Mouse (Mus musculus) neural tube, embryonic 11.5 days (tissue): ENCODE results near the gene Capns1. TPM values are rescaled to one million over a fixed set of nuclear protein-coding genes. Genes with fewer than 3 reads are reported as not detected.
A peak's percentile ranks its signal among the peaks of the same experiment; 100 is the strongest.

Experiments
- ATAC-seq: fragments of 200-750 bp; cut with Nextera tagmentation; 2 replicates; pipeline ENCODE4 v1.8.0; 2017; ENCODE audit warnings: moderate number of reproducible peaks, mild to moderate bottlenecking, moderate TSS enrichment, moderate library complexity; ENCODE audit not compliant: insufficient read depth, low FRiP score, low TSS enrichment
- DNase-seq: peaks from one replicate; pipeline ENCODE4 v3.0.0-alpha.2; 2015; ENCODE audit warnings: low spot score
- H3K27ac ChIP-seq: fragments of 300-500 bp; sonication (generic); 2 replicates; pipeline ENCODE4 v1.5.1; 2014; ENCODE audit warnings: low read depth, mild to moderate bottlenecking, low read length
- H3K27me3 ChIP-seq: fragments of 300-500 bp; sonication (generic); 2 replicates; pipeline ENCODE4 v1.6.1; 2014; ENCODE audit warnings: mild to moderate bottlenecking, low read length, mixed read lengths; ENCODE audit not compliant: control insufficient read depth, insufficient read depth
- H3K36me3 ChIP-seq: fragments of 300-500 bp; sonication (generic); 2 replicates; pipeline ENCODE4 v1.6.1; 2014; ENCODE audit warnings: mild to moderate bottlenecking, low read length, moderate library complexity, mixed read lengths; ENCODE audit not compliant: control insufficient read depth, insufficient read depth
- H3K4me1 ChIP-seq: fragments of 300-500 bp; sonication (generic); 2 replicates; pipeline ENCODE4 v1.6.1; 2014; ENCODE audit warnings: low read length, mixed read lengths; ENCODE audit not compliant: control insufficient read depth, insufficient read depth
- H3K4me2 ChIP-seq: fragments of 300-500 bp; sonication (generic); 2 replicates; pipeline ENCODE4 v1.6.1; 2014; ENCODE audit warnings: low read depth, mild to moderate bottlenecking, moderate library complexity
- H3K4me3 ChIP-seq: fragments of 300-500 bp; sonication (generic); 2 replicates; pipeline ENCODE4 v1.5.1; 2014; ENCODE audit warnings: low read depth, low read length
- H3K9ac ChIP-seq: fragments of 300-500 bp; sonication (generic); 2 replicates; pipeline ENCODE4 v1.6.1; 2014; ENCODE audit warnings: mild to moderate bottlenecking, low read length
- H3K9me3 ChIP-seq: fragments of 300-500 bp; sonication (generic); 2 replicates; pipeline ENCODE4 v1.6.1; 2016; ENCODE audit warnings: low read length; ENCODE audit not compliant: control insufficient read depth
- WGBS: fragments of 180-500 bp; shearing (Covaris S2); extraction: QIAGEN DNeasy Blood & Tissue Kit; methylation state at CpG from one replicate; pipeline ENCODE4 v1.1.7; 2014; 5-methylcytosine and 5-hydroxymethylcytosine counted together
- polyA plus RNA-seq: library from polyadenylated mRNA; unstranded; fragments of >200 nt; fragmentation: Nextera tagmentation; extraction: Ambion mirVana; gene quantifications from 2 replicates; pipeline ENCODE4 v1.2.1, GENCODE M21; 2014

Gene Capns1
- polyA plus RNA-seq, 1 experiment from 2014 or later: 51.8 TPM

DNA sequence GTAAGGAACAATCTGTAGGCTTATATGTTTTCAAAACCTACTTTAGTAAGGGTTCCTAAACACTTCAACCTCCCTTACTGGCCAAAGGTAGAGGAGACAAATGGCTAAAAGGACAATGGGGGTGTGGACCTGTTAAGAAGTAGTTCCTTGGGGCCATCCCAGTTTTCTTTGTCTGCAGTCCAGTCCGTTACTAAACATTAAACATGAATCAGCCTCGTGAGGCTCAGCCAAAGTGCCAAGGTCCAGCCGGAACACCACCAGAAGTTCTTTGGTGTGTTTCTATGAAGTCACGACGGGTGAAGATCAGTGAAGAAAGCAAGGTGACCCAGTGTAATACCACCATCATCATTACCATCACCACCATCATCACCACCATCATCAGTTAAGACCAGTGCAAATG is 51.6 kb downstream of the Capns1 start:
- no peak overlapping the region for H3K27ac ChIP-seq
- no peak overlapping the region for H3K4me2 ChIP-seq
- no peak overlapping the region for H3K4me3 ChIP-seq
- H3K36me3 ChIP-seq: peaks cover 2% of the 10 kb centered on the region
- ATAC-seq (no peak), DNase-seq (no peak)
- H3K9ac ChIP-seq: no peak overlapping the region
- WGBS: 93% methylated on average over 5 of the region's 5 CpGs
- H3K4me1 ChIP-seq: no peaks in the 10 kb centered on the region
- peaks cover 21% of the 10 kb centered on the region for H3K9me3 ChIP-seq
- no peaks in the 10 kb centered on the region for H3K27me3 ChIP-seq

DNA sequence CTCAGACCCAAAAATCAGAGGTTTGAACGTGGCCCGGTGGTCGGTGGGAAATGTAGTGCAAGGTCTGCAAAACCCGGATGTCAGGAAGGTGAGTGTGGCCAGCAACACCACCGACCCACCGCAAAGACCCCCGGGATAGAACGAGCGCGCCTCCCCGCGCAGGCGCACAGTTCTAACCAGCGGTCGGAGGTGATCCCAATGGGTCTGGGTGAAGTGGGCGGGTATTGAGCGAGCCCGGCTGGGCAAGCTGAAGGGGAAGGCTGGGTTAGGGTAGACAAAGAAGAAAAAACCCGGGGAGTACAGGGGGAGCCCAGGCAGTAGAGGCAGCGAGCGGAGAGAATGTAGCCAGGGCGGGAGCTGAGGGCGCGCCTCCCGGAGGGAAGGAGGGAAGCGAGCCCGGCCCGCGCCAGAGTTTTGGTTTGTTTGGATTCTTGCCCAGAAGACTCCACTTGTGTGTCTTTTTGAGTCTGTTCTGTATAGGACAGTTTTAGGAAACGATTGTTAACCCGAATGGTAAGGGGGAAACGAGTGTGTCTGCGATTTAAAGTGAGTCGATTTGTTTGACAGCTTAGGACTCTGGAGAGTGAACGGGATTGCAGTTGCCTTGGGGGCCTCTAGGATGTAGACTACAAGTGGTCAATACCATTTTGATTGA is 54.9 kb downstream of the Capns1 start:
- DNase-seq: peak; percentile 91
- Histone ChIP-seq H3K27me3 (no peaks in the 10 kb centered on the region), H3K36me3 (no peaks in the 10 kb centered on the region; the same call in 1 of the 2 replicates), H3K4me3 (peak overlapping the region; percentile 51), H3K9me3 (no peaks in the 10 kb centered on the region; the same call in 1 of the 2 replicates), H3K4me2 (peak overlapping the region; percentile 60), H3K4me1 (no peaks in the 10 kb centered on the region), H3K9ac (peak overlapping the region; percentile 67), H3K27ac (peak overlapping the region; percentile 75)
- WGBS: 3% methylated on average over 35 of the region's 35 CpGs
- ATAC-seq: peak; percentile 95

DNA sequence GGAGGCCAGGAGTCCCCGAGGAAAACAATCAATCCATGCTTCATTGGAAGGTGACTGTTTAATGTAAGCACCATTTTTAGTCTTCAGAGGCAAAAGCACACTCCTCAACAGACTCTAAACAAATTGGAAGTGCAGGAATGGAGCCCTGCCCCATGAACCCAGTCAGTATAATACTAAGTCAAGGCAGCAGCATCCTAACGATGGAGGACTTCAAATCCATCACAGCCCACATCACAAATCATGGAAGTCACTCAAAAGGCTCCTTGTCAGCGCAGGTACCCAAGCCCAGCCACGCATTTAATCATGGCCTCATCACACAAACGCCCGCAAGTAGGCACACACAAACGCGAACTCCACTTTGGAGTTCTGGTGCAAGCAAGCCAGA is 55.4 kb downstream of the Capns1 start:
- Histone ChIP-seq H3K4me1 (no peaks in the 10 kb centered on the region), H3K4me2 (peak overlapping the region; percentile 60), H3K27ac (no peak overlapping the region), H3K4me3 (peak overlapping the region; percentile 51), H3K27me3 (no peaks in the 10 kb centered on the region), H3K9me3 (no peaks in the 10 kb centered on the region; the same call in 1 of the 2 replicates), H3K9ac (peak overlapping the region; percentile 50), H3K36me3 (no peaks in the 10 kb centered on the region)
- ATAC-seq: no peak
- 16% methylated on average over 8 of the region's 8 CpGs for WGBS
- no peak for DNase-seq

Other genes with a start within 250 kb of the Capns1 start
- gene Zfp74, start 244.7 kb downstream of the Capns1 start, polyA plus RNA-seq: 11.0 and 12.9 TPM in 2 replicates
- 19.5 and 21.5 TPM in 2 replicates for gene Zfp568, start 214.9 kb downstream of the Capns1 start, polyA plus RNA-seq
- 5.3 and 5.7 TPM in 2 replicates for gene Zfp14, start 147.4 kb downstream of the Capns1 start, polyA plus RNA-seq
- gene Zfp82, start 125.9 kb downstream of the Capns1 start, polyA plus RNA-seq: 8.3 and 9.9 TPM in 2 replicates
- gene Gm26920, start 108.4 kb downstream of the Capns1 start, polyA plus RNA-seq: 0.80 and 1.7 TPM in 2 replicates
- 15.3 and 16.4 TPM in 2 replicates for gene Zfp566, start 108.3 kb downstream of the Capns1 start, polyA plus RNA-seq
- 136 and 140 TPM in 2 replicates for gene Zfp260, start 104.0 kb downstream of the Capns1 start, polyA plus RNA-seq
- gene Zfp382, start 76.9 kb downstream of the Capns1 start, polyA plus RNA-seq: 7.4 and 10.5 TPM in 2 replicates
- 14.3 and 15.1 TPM in 2 replicates for gene Zfp146, start 29.1 kb downstream of the Capns1 start, polyA plus RNA-seq
- gene Cox7a1, start 14.7 kb downstream of the Capns1 start, polyA plus RNA-seq: 4.5 and 5.7 TPM in 2 replicates
- 179 and 195 TPM in 2 replicates for gene Polr2i, start 33.1 kb upstream of the Capns1 start, polyA plus RNA-seq
- gene Tbcb, start 33.5 kb upstream of the Capns1 start, polyA plus RNA-seq: 268 and 302 TPM in 2 replicates
- gene Ovol3, start 36.9 kb upstream of the Capns1 start, polyA plus RNA-seq: not detected in 2 replicates
- gene Thap8, start 81.3 kb upstream of the Capns1 start, polyA plus RNA-seq: 0.18 and 0.36 TPM in 2 replicates
- gene Wdr62, start 81.6 kb upstream of the Capns1 start, polyA plus RNA-seq: 10.9 and 12.5 TPM in 2 replicates
- 100 and 102 TPM in 2 replicates for gene Clip3, start 92.9 kb upstream of the Capns1 start, polyA plus RNA-seq
- gene Alkbh6, start 109.9 kb upstream of the Capns1 start, polyA plus RNA-seq: 87.4 and 94.0 TPM in 2 replicates
- gene Syne4, start 116.0 kb upstream of the Capns1 start, polyA plus RNA-seq: 16.6 and 18.1 TPM in 2 replicates
- not detected in 2 replicates for gene E130208F15Rik, start 122.9 kb upstream of the Capns1 start, polyA plus RNA-seq
- gene Sdhaf1, start 125.1 kb upstream of the Capns1 start, polyA plus RNA-seq: 23.1 and 26.5 TPM in 2 replicates
- 6.3 TPM in 2 replicates for gene Lrfn3, start 164.0 kb upstream of the Capns1 start, polyA plus RNA-seq
- gene Tyrobp, start 214.9 kb upstream of the Capns1 start, polyA plus RNA-seq: 17.8 and 17.9 TPM in 2 replicates
- gene Hcst, start 221.0 kb upstream of the Capns1 start, polyA plus RNA-seq: not detected in 2 replicates
- gene Nfkbid, start 222.9 kb upstream of the Capns1 start, polyA plus RNA-seq: 0.84 and 0.99 TPM in 2 replicates
- gene Aplp1, start 246.7 kb upstream of the Capns1 start, polyA plus RNA-seq: 150 and 165 TPM in 2 replicates